Mouse (Mus musculus) limb, embryonic 10.5 days (tissue): Measurements from ENCODE around the gene Gli2. TPM values are rescaled to one million over a fixed set of nuclear protein-coding genes. Genes with fewer than 3 reads are reported as not detected.

Experiments
- DNase-seq: peaks from one replicate; pipeline ENCODE4 v3.0.0-alpha.2; 2017; ENCODE audit warnings: low spot score
- H3K27ac ChIP-seq: fragments of 300-500 bp; sonication (generic); 2 replicates; pipeline ENCODE4 v1.5.1; 2016; ENCODE audit warnings: mild to moderate bottlenecking
- H3K27me3 ChIP-seq: fragments of 300-500 bp; sonication (generic); 2 replicates; pipeline ENCODE4 v1.6.1; 2016; ENCODE audit warnings: low read depth, mild to moderate bottlenecking; ENCODE audit not compliant: poor library complexity, severe bottlenecking
- H3K36me3 ChIP-seq: fragments of 300-500 bp; sonication (generic); 2 replicates; pipeline ENCODE4 v1.6.1; 2016; ENCODE audit warnings: mild to moderate bottlenecking, moderate library complexity
- H3K4me1 ChIP-seq: fragments of 300-500 bp; sonication (generic); 2 replicates; pipeline ENCODE4 v1.6.1; 2016
- H3K4me3 ChIP-seq: fragments of 300-500 bp; sonication (generic); 2 replicates; pipeline ENCODE4 v1.5.1; 2016; ENCODE audit warnings: mild to moderate bottlenecking, moderate library complexity
- H3K9me3 ChIP-seq: fragments of 300-500 bp; sonication (generic); replicated peaks from 2 replicates; pipeline ENCODE4 v1.6.1; 2016; ENCODE audit warnings: mild to moderate bottlenecking
- WGBS: fragments of 180-500 bp; shearing (Covaris S2); methylation state at CpG from one replicate; pipeline ENCODE4 v1.1.7; 2016; 5-methylcytosine and 5-hydroxymethylcytosine counted together
- polyA plus RNA-seq: library from polyadenylated mRNA; unstranded; fragments of >200 nt; fragmentation: Nextera tagmentation; extraction: Ambion mirVana; gene quantifications from 2 replicates; pipeline ENCODE4 v1.2.1, GENCODE M21; 2016

Gli2 gene
- polyA plus RNA-seq, 1 experiment from 2014 or later = 17.5 TPM

DNA sequence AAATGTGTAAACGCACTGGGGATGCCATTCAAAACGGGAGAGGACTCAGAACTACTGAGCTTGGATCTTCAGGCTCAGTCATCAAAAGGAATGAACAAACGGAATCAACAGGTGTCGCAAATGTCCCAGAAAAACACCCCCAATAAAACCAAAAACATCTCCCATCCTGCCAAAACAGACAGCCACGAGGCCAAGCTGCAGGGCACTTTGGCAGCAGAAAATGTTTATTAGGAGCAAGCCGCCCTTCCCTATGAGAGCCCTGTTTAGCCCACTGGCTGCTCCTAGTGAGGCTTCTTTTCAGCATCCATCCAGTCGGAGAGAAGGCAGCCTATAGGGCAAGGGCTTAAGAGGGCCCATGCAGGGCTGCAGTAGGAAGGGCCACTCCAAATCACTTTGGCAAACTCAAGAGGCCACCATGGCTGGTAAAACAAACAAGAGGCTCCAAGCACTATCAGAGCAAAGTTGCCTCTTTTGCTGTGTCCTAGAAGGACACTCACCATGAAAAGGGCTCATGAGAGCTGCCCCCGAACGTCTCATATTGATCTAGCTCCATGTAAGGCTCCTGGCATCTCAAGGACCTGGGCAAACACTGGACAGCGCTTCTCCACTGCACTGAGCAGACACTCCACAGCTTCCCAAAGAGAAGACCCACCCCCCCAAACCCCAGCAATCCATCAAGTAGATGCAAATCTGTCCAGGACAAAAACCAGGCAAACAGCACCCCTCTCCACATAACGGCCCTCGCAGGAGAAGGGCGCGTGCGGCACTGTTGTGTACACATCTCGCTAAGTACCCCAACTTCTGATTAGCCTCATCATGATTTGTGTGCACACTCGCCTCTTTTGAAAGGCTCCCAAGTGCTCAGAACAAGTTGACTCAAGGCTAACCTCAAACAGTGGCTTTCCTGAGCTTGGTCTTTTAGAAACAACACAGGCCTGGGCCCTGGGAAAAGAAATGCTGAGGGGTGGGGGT lies 139.7 kb downstream of the Gli2 start:
- H3K27me3 ChIP-seq = no peaks in the 10 kb centered on the region
- H3K27ac ChIP-seq = peak overlapping the region; percentile 47
- no peak for DNase-seq
- WGBS = 40% methylated on average over 17 of the region's 17 CpGs
- no peak overlapping the region for H3K4me3 ChIP-seq
- H3K4me1 ChIP-seq = peaks cover 95% of the 10 kb centered on the region
- H3K36me3 ChIP-seq = 0 out of 2 replicates have a peak, but pooled peaks cover 6% of the 10 kb centered on the region
- no peaks in the 10 kb centered on the region for H3K9me3 ChIP-seq

DNA sequence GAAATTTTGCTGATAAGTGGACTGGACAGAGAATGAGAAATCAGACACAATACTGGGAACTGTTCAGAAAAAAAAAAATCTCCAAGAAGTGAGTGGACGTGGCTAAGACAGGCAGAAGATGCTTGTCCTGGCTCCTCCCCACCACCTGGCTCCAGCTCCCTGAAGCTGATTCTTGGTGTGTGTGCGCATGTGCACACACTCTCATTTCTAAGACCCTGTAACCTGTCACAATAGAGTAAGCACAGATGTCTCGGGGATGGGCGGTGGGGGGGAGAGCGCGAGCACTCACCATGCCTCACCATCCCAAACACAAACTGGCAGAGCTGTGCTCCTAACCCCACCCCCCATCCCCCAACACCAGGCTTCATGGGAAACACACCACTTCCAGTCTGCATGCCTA lies 140.5 kb downstream of the Gli2 start:
- H3K27me3 ChIP-seq = no peaks in the 10 kb centered on the region
- DNase-seq = no peak
- H3K4me3 ChIP-seq = no peak overlapping the region
- no peaks in the 10 kb centered on the region for H3K9me3 ChIP-seq
- H3K36me3 ChIP-seq = 0 out of 2 replicates have a peak, but pooled peaks cover 6% of the 10 kb centered on the region
- H3K4me1 ChIP-seq = peaks cover 95% of the 10 kb centered on the region
- peak overlapping the region; percentile 36; the same call in 1 of the 2 replicates for H3K27ac ChIP-seq
- 40% methylated on average over 6 of the region's 6 CpGs for WGBS

DNA sequence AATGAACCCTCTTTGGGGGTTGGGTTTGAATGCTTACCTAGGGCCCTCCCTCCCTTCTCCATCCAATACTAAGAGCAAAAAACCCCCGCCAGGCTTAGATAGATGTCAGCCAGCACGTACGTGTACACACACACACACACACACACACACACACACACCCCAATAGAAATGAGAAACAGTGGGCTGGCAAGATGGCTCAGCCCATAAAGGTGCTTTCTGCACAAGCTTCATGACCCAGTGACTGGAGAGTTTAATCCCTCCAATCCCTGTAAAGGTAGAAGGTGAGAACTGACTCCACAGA lies 142.0 kb downstream of the Gli2 start:
- no peak for DNase-seq
- H3K9me3 ChIP-seq = no peaks in the 10 kb centered on the region
- no peak overlapping the region for H3K4me3 ChIP-seq
- H3K27ac ChIP-seq = peak overlapping the region; percentile 42; the same call in 1 of the 2 replicates
- H3K4me1 ChIP-seq = peaks cover 95% of the 10 kb centered on the region
- no peaks in the 10 kb centered on the region for H3K27me3 ChIP-seq
- 0 out of 2 replicates have a peak, but pooled peaks cover 6% of the 10 kb centered on the region for H3K36me3 ChIP-seq
- WGBS = 32% methylated on average over 3 of the region's 3 CpGs

GRCm38 (mm10) chr1:118910693-118911426 lies 142.6 kb downstream of the Gli2 start:
- H3K27me3 ChIP-seq = no peaks in the 10 kb centered on the region
- peaks cover 95% of the 10 kb centered on the region for H3K4me1 ChIP-seq
- 0 out of 2 replicates have a peak, but pooled peaks cover 4% of the 10 kb centered on the region for H3K36me3 ChIP-seq
- 34% methylated on average over 13 of the region's 13 CpGs for WGBS
- H3K9me3 ChIP-seq = no peaks in the 10 kb centered on the region
- H3K27ac ChIP-seq = peak overlapping the region; percentile 42; the same call in 1 of the 2 replicates
- no peak for DNase-seq
- no peak overlapping the region for H3K4me3 ChIP-seq

DNA sequence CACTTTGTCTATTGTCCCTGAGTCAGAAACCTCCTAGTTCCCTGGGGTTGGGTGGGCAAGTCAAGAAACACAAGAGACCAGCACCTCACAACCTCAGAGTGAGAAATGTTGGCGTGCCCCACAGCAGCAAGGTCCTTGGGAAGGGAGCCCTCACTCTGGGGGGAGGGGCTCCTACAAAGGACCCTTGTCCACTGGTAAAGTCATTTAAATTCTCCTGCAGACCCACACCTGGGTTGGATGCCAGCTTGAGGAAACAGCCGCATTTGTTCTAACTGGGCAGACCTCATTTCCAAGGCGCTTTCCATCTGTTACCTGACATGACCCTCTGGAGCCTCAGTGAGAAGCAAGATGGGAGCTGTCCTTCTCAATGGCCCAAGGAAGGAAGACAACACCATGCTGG lies 144.4 kb downstream of the Gli2 start:
- DNase-seq = no peak
- WGBS = 84% methylated on average over 3 of the region's 3 CpGs
- H3K36me3 ChIP-seq = 0 out of 2 replicates have a peak, but pooled peaks cover 3% of the 10 kb centered on the region
- no peak overlapping the region for H3K4me3 ChIP-seq
- no peaks in the 10 kb centered on the region for H3K9me3 ChIP-seq
- H3K27me3 ChIP-seq = no peaks in the 10 kb centered on the region
- peak overlapping the region; percentile 67 for H3K27ac ChIP-seq
- H3K4me1 ChIP-seq = peaks cover 99% of the 10 kb centered on the region

DNA sequence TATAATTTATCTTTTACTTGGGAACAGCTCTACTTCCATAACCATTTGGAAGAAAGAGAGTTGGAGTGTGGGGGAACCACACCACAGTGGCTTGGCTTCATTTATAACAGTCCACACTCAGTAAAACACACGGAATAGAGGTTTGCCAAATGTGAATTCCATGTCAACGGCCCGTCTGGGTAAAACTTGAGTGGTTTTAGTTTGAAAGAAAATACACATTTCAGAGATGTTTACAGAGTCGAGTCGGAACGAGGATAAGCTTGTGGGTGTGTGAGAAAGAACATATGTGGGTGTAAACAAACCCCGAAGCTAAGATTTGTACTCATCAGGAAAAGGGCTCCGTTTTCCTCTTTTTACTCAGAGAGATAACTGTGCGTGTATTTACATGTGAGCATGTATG lies 145.8 kb downstream of the Gli2 start:
- Histone ChIP-seq H3K27me3 (no peaks in the 10 kb centered on the region), H3K9me3 (no peaks in the 10 kb centered on the region), H3K4me1 (peaks cover 99% of the 10 kb centered on the region), H3K4me3 (no peak overlapping the region), H3K27ac (no peak overlapping the region), H3K36me3 (peaks cover 10% of the 10 kb centered on the region; the same call in 1 of the 2 replicates)
- no peak for DNase-seq
- 88% methylated on average over 9 of the region's 9 CpGs for WGBS

DNA sequence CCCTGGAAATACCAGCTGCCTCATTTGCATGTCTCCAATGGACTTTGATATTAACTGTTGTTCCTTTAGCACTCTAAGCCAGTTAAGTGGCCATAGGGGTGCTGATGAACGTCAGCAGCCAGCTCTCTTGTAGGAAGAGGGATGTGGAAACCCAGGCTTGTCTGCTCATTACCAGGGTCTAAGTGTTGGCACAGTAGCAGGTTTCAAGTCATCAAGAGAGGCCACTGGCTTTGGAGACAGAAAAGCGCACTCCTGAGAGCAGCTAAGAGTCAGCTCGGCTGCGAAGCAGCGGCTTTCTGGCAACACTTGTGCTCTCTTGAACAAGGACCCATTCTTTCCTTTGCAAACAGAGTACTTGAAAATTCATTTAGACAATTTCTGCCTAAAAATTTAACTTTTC lies 148.1 kb downstream of the Gli2 start:
- H3K4me3 ChIP-seq = no peak overlapping the region
- WGBS = 32% methylated on average over 5 of the region's 5 CpGs

GRCm38 (mm10) chr1:118904909-118905308 lies 148.5 kb downstream of the Gli2 start:
- no peaks in the 10 kb centered on the region for H3K9me3 ChIP-seq
- H3K27me3 ChIP-seq = no peaks in the 10 kb centered on the region
- no peak overlapping the region for H3K4me3 ChIP-seq
- peak; percentile 84 for DNase-seq
- peaks cover 98% of the 10 kb centered on the region for H3K4me1 ChIP-seq
- WGBS = 13% methylated on average over 9 of the region's 9 CpGs
- peaks cover 10% of the 10 kb centered on the region; the same call in 1 of the 2 replicates for H3K36me3 ChIP-seq
- peak overlapping the region; percentile 81 for H3K27ac ChIP-seq

More for the DNA sequence above, 148.1 kb downstream of the Gli2 start:
- Histone ChIP-seq H3K36me3 (peaks cover 10% of the 10 kb centered on the region; the same call in 1 of the 2 replicates), H3K27ac (peak overlapping the region; percentile 81), H3K27me3 (no peaks in the 10 kb centered on the region), H3K9me3 (no peaks in the 10 kb centered on the region), H3K4me1 (peaks cover 98% of the 10 kb centered on the region)
- DNase-seq = no peak

GRCm38 (mm10) chr1:118904431-118904830 lies 149.0 kb downstream of the Gli2 start:
- Histone ChIP-seq H3K9me3 (no peaks in the 10 kb centered on the region), H3K4me1 (peaks cover 98% of the 10 kb centered on the region), H3K4me3 (no peak overlapping the region), H3K27me3 (no peaks in the 10 kb centered on the region), H3K36me3 (peaks cover 10% of the 10 kb centered on the region; the same call in 1 of the 2 replicates), H3K27ac (peak overlapping the region; percentile 81)
- WGBS = 14% methylated on average over 3 of the region's 3 CpGs
- DNase-seq = no peak

DNA sequence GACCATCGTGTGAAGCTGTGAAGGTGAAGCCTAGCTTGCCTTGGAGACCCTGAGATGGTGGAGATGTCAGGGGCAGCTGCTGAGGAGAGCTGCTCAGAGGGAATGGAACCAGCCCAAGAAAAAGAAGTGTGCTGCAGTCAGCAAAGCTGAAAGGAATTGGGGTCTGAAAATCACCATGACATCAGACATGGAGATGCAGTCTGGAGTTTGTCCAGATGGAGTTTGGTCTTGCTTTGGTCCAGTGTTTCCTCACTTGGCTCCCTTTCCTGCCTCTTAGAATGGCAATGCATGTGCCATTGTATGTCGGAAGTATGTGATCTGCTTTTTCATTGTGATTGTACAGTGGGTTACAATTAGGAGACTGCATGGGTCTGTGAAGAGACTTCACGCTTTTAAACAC lies 149.7 kb downstream of the Gli2 start:
- no peaks in the 10 kb centered on the region for H3K27me3 ChIP-seq

GRCm38 (mm10) chr1:118901868-118902586 lies 151.4 kb downstream of the Gli2 start:
- peak; percentile 73 for DNase-seq
- WGBS = 16% methylated on average over 8 of the region's 8 CpGs
- H3K4me1 ChIP-seq = peaks cover 91% of the 10 kb centered on the region
- H3K27me3 ChIP-seq = no peaks in the 10 kb centered on the region
- H3K36me3 ChIP-seq = peaks cover 11% of the 10 kb centered on the region
- H3K9me3 ChIP-seq = no peaks in the 10 kb centered on the region
- peak overlapping the region; percentile 63 for H3K27ac ChIP-seq
- H3K4me3 ChIP-seq = no peak overlapping the region

More for the DNA sequence above, 149.7 kb downstream of the Gli2 start:
- no peak overlapping the region for H3K4me3 ChIP-seq
- peak overlapping the region; percentile 81 for H3K27ac ChIP-seq
- H3K4me1 ChIP-seq = peaks cover 95% of the 10 kb centered on the region
- DNase-seq = no peak
- WGBS = 96% methylated on average over 3 of the region's 3 CpGs
- H3K36me3 ChIP-seq = peaks cover 7% of the 10 kb centered on the region; the same call in 1 of the 2 replicates
- no peaks in the 10 kb centered on the region for H3K9me3 ChIP-seq

- Histone ChIP-seq H3K27me3 (no peaks in the 10 kb centered on the region), H3K36me3 (peaks cover 7% of the 10 kb centered on the region), H3K4me3 (no peak overlapping the region), H3K27ac (no peak overlapping the region), H3K9me3 (no peaks in the 10 kb centered on the region), H3K4me1 (peaks cover 76% of the 10 kb centered on the region)
- no peak for DNase-seq
- WGBS = 76% methylated on average over 3 of the region's 3 CpGs
Observed at GRCm38 (mm10) chr1:118898351-118898750, 155.1 kb downstream of the Gli2 start.
